Mouse (Mus musculus): ENCODE data around the gene Snd1.

Gene Snd1

DNA sequence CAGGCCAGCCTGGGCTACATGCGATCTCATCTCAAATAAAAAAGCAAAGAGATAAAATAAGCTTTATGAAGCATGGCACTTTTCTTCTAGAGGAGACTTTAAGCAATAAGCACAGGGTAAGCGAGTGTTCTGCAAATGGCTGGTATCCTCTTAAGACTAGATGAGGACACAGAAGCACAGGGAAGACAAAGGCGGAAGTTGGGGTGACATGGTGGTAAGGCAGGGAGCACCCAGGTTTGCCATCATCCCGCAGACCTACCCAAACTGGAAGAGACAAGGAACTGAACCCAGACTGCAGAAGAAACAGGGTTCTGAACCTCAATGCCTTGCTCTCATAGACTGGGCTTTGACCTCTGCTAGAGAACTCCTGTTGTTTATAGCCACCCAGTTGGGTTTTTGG lies 119.8 kb downstream of the Snd1 start:
- DNase-seq (ENCODE audit: low read depth, low spot score) = no peak

DNA sequence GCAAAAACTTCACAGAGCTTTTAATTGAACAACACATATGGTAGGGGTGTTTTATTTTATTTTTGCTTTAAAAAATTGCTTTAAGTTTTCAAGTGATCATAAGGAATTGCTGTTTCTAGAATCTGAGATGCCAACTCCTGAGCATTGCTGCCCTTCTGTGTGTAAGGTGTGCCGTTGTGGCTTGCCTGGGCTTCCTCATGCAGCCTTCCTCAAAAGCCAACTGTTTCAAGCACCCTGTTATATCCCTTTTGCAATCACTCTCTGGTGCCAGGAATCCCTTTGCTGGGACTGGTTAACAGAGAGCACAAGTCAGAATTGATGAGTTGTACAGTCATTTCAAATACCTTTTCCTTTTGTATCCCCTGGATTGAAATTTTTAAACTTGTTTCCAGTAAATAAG lies 120.3 kb downstream of the Snd1 start:
- no peak for DNase-seq (ENCODE audit: low read depth, low spot score)

DNA sequence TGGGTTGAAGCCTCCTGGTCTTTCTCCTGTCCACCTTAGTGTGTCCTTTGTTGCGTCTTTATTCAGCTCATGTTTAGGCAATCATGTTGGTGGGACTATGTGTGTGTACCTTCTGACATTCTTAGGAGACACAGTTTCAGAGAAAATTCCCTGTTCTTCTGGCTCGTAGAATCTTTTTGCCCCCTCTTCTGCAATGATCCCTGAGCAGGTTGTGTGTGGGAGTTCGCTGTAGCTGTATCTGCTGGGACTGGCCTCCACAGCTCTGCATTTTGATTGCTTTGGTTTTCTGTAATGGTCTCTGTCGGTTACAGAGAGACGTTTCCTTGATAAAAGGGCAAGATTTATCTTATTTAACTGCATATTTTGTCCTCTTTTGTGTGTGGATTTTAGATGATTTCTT lies 122.3 kb downstream of the Snd1 start:
- no peak for DNase-seq (ENCODE audit: low read depth, low spot score)

DNA sequence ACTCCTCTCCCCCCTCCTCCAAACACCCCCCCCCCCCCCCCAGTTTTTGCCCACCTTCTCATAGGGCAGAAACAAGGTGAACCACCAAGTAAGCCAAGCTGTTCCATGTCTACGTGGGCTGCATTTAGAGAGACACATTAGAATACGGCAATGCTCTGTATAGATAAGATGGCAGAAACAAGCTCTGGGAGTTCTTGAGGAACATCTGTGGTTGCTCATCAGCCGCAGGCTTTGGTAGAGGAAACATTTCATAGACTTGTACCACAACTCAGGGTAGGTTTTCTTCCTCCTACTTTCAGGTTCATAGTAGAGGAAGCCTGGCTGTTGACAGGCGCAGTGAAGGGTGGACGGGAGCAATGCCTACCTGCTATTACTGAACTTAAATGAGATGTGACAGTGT lies 124.2 kb downstream of the Snd1 start:
- DNase-seq (ENCODE audit: low read depth, low spot score) = no peak

DNA sequence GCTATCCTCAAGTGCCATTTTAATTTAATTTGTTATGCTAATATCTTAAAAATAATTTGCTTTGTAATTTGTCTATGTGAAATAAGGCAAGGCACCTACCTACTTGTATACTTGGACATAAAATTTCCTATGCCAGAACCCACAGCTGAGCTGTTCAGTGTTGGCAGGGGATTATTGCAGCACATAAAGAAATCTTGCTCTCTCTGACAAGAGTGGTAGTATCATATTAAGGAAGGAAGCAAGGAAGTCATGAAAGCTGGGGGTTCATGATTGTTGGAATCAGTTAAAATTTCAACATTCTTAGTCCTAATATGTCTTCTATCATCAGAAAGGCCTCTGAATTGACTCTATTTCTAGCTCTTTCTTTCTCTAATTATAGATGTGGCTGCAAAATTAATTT lies 125.5 kb downstream of the Snd1 start:
- no peak for DNase-seq (ENCODE audit: low read depth, low spot score)

DNA sequence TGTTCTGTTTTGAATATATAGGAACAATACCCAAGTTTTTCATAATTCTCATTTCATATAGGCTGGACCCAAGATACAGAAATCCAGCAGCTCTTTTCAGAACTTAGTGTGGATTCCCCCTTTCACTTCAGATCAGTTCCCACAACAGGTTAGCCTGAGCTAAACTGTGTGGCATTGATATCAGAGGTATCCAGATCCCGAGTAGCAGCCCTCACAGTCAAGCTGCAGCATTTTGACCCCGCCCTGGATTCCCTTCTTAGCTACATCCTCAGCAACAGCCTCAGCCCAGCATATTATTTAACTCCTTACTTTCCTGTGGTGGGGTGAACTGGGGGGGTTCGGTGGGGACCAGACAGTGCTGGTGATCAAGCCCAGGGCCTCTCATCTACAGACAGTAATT lies 128.5 kb downstream of the Snd1 start:
- no peak for DNase-seq (ENCODE audit: low read depth, low spot score)

DNA sequence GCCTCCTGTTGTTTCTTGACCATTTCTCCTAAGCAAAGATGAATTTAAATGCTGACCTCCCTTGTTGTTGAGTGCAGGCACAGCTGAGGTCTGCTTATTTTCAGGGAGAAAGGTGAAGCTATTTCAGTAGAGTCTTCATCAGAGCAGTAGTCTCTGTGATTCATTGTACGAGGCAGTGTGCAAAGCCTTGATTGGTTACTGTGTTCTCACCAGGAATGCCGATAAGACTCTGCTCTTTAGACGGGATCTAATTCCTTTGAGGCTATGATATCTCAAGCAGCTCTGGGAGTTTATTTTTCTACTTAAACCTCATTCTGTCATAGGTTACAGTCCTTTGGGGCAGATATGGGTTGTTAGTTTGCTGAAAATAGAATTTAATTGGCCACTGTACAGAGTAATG lies 128.9 kb downstream of the Snd1 start:
- no peak for DNase-seq (ENCODE audit: low read depth, low spot score)

DNA sequence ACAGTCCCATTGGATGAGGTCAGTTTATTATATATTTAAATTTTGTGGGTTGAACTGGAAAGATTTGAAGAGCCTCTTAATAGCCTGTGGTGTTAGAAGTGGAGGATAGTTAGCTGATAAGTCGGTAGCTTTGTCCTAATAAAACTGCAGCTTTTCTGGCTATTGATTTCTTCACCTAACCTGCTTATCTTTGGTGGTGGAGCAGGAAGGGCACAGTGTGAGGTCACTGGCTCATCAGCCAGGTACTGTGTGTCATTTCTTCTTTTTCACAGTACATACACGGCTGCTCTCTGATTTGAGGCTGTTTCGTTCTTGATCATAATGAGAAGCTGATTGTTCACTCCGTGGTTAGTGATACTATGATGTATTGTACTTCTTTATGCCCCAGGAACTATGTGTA lies 134.4 kb downstream of the Snd1 start:
- peak; percentile 67 for DNase-seq (ENCODE audit: low read depth, low spot score)

DNA sequence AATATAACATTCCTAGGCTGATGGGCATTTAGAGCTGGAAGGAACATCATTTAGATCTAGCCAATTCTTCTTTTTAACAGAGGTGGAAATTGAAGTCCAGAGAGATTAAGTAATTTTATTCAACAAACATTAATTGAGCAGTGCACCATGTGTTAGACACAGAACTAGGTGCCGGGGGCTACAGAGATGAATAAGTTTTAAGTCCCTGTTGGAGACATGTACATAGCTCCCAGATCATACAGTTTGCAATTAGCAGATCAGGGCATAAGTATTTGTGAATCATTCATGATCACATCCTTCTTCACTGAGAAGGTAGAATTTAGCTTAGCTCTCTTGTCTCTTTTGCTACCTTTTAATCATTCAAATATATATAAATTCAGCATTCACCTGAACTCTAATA lies 135.2 kb downstream of the Snd1 start:
- DNase-seq (ENCODE audit: low read depth, low spot score) = no peak

DNA sequence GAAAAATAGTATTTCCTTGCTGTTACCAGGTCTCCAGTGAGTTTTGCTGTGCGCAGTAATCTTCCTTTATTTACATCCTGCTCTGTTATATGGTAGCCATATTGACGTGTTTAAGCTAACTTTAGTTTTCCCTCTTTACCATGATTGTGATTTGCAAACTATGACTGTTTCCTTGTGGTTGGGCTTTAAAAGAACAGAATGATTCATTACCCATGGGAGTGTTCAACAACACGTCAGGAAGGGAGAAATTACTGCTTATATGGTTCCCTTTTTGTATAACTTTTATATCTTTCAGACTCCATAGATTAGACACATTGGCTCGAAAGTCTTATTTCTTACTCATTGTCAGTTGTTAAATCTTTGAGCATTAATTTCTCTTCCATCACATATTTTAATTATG lies 138.5 kb downstream of the Snd1 start:
- DNase-seq (ENCODE audit: low read depth, low spot score) = no peak

DNA sequence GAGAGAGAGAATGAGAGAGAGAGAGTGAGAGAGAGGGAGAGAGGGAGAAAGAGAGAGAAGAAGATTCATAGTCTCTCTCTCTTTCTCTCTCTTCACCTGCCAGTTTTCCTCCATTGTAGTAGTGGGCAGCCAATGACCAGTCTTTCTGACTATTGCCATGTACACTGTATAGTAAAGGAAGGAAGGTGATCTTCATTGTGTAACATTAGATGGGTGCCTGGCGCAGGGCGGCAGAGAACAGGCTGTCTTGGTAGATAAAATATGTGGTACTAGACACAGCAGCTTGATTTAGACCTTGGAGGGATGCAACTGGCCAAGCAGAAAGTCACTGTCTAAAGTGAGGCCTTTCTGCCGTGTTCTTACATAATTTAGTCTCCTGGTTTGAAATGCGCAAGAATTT lies 139.9 kb downstream of the Snd1 start:
- no peak for DNase-seq (ENCODE audit: low read depth, low spot score)

DNA sequence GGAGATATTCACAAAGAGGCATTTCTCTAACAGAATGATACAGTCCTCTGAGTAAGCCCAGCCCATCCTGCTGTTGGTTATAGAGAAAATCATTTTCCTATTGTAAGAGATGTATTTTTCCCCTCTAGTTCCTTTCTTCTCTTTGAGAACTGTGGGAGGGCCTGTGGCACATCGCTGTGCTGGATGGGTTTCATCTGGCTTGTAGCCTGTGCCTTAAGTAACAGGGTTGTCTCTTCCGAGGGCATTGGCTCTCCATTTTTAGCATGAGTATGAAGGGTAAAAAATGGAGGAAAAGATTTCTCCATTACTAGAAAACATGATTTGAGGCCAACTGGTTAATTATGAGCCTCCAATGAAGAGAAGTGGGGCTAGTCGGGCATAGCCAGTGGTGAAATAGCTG lies 140.5 kb downstream of the Snd1 start:
- no peak for DNase-seq (ENCODE audit: low read depth, low spot score)

DNA sequence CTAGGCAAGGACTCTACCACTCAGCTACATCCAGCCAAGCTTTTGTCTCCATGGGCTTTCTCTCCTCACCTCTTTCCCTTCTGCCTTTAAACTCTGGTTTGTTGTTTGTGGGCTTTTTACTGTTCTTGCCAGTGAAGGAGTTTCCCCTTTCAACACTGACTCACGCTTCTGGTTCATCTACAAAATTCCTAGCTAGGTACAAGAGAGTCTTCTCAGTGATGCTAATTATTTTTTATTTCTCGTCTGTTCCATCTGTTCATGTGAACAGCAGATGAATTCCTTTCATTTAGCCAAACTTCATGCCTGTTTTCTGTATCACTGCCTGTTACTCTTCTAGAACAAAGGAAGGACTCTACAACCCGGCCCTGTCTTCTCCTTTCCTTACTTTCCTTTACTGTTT lies 141.0 kb downstream of the Snd1 start:
- no peak for DNase-seq (ENCODE audit: low read depth, low spot score)

DNA sequence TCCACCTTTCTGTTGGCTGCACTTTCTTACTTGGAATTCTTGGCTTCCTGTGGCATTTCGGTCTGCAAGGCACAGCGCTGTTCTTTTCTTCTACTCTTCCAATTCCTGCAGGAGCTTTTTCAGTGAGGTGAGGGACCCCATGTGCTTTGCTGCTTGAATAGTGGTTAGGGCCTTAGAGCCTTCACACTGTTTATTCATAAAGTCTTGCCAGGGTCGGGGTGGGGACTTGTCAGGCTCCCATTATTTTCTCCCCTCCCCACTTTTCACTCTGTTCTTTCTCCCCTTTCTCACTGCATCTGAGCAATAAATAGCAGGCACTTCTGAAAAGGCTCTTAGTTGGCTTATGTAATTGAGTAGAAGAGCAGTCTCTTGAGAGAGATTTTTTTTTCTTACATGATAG lies 143.4 kb downstream of the Snd1 start:
- DNase-seq (ENCODE audit: low read depth, low spot score) = no peak

DNA sequence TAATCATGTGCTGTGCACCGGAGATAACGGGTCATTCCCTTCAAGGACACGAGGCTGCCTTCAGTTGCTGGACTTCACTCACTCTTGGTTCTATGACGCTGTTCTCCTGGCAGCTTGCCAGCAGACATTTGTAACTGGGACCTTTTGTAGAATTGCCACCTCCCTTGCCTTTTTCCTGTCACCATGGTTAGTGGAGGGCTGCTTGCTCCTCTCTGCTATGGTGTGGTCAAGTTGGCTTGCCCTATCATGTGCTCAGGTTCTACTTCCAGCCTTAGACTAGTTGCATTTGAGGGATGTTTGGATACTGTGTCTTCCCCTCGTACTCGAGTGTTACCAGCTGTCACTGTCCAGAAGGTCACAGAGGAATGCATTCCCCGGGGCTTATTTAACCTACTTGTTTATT lies 143.8 kb downstream of the Snd1 start:
- DNase-seq (ENCODE audit: low read depth, low spot score) = no peak

DNA sequence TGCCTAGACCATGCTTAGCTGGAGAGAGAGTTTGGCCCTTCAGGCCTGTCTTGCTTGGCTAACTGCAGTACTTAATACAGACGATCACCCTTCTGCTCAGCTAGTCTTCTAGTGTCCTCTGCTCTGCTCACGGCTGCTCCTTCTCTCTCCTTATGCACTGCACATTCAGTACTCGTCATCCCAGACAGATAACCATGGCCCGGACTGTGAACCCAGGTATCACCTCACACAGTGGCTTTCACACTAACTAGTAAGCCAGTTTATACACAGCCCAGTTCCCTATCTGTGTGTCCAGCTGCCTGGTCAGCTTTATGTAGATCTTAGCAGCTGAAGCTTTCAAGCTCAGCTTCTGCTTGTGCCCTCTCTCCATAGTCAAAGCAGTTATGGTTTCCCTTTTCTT lies 146.5 kb downstream of the Snd1 start:
- no peak for DNase-seq (ENCODE audit: low read depth, low spot score)

DNA sequence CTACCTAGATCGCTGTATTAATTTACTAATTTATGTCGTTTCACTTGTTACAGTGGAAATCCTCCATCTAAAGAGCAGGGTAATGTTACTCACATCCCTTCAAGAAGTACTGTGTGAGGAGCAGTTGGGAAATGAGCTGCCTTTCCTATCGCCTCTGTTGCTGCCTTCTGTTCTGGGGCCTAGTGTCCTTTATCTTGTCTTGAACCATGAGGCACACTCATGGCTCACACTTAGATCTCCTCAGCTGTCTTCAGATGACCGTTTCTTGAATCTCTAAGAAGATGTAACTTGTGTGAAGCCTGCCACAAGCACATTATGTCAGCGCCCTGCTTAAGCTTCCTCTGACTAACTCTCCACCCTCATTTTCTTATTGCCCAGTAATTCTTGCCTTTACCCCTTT lies 147.0 kb downstream of the Snd1 start:
- no peak for DNase-seq (ENCODE audit: low read depth, low spot score)

DNA sequence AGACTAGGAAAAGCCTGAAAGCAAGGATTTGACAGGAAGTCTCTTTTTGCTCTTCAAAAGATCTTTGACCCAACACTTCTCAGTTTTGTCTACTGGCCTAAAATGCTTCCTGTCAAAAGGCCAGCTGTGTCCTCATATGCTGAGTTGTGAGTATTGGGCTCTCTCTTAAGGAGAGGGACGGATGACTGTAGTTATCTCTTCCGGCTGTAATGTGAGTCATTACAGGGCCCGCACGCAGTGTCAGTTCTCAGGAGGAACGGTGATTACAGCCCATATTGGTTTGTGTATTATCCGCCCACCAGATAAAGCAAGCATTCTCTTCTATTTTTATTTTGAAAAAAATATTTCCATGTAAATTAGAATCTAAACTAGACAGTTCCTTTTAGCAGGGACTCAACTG lies 147.6 kb downstream of the Snd1 start:
- no peak for DNase-seq (ENCODE audit: low read depth, low spot score)

DNA sequence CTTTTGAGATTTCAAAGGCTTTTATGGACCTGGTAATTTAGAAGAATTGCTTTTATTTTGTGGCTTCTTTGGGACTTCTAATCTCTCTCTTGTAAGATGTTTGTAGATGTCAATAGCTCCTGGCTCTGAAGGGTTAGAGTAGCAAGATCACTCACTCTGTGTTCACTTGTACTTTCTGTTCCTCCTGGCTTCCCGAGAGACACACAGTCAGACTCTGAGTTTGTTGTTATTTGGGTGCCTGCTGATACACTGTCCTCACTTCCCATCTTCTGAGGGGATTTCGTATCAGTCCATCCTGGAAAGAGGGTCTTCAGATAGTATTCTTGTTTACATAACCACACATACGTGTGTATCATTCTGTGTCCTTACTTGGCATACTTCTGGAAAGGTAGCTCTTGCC lies 148.0 kb downstream of the Snd1 start:
- peak; percentile 60 for DNase-seq (ENCODE audit: low read depth, low spot score)

DNA sequence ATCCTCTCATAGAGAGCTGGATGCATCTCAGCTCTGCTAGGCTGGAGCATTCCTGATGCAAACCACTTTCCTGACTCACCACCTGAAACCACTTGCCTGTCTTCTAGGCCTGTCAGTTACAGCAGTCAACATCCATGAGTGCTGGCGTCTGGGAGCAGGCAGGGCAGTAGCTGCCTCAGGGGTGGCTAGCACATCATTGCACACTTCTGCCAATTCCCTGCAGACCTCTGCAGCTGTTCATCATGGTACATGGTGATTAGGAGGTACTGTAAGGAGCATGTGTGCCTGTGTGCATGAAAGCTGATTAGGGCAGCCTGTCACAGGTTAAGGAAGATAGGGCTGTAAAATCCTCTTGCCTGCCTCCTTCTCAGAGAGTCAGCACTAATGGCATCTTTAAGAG lies 153.5 kb downstream of the Snd1 start:
- DNase-seq (ENCODE audit: low read depth, low spot score) = no peak

DNA sequence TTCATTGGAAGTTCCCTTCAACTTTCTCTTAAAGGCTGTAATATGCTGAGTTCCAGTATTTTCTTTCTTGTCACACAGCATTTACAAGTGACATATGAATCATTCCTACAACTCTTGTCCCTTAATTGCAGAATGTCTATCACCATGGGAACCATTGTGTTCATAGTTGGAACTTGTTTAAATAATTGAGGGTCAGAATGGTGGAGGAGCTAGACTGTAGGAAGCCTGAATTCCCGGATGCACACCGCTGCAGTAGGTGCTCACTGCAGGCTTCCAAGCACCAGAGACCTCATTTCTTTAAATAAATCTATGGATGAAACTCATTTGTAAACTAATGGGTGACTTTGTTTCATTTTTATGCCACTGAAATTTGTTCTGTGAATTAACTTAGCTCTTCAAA lies 154.9 kb downstream of the Snd1 start:
- DNase-seq (ENCODE audit: low read depth, low spot score) = no peak

DNA sequence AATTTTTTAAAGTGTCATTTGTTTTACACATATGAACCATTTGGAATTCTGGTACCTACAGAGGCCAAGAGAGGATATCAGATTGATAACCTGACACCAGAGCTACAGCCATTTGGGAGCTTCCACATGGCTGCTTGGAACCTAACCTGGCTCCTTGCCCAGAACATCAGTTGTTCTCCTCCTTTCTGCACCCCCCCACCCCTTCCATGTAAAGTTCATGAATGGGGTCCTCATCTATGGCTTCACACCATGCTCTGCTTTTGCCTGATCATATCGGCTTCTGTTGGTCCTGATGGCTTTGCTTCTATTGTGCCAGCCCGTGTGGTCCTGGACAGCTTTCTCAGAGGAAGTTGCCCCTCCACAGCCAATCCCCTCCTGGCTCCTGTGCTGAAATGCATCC lies 156.0 kb downstream of the Snd1 start:
- DNase-seq (ENCODE audit: low read depth, low spot score) = no peak

DNA sequence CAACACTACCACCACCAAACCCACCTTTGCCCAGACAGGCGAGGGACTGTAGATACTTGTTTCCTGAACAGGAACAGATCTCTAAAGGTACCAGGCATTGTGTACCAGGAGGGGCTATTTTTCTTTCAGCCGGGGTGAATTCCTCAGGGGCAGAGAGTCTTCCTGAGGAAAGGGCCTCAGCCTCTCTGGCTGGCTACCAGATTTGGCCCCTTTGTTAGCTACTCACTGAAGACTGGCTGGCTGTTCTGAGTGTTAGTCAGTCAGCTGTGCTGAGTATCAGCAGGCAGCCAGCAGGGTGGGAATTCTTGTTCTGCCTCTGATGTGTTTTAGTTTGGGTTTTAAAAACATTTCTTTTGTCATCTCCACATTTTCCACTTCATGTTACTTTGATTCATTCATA lies 158.2 kb downstream of the Snd1 start:
- DNase-seq (ENCODE audit: low read depth, low spot score) = no peak

DNA sequence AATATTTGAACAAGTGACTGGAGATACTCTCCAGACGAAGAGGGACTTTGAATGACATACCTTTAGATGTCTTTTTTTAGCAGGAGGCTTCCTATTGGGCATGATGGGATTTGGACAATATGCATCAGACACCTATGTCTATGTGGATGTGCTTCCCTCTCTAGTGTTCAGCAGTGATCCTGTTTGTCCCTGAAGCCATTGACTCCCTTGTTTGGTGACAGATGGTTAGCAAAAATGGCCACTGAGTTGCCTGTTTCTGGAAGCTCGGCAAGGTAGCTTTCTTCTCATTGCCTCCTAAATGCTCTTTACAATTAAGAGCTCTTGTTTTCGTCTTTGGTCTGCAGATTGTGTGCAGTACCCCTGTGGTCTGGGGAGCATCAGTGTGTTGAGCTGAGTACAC lies 158.7 kb downstream of the Snd1 start:
- no peak for DNase-seq (ENCODE audit: low read depth, low spot score)

DNA sequence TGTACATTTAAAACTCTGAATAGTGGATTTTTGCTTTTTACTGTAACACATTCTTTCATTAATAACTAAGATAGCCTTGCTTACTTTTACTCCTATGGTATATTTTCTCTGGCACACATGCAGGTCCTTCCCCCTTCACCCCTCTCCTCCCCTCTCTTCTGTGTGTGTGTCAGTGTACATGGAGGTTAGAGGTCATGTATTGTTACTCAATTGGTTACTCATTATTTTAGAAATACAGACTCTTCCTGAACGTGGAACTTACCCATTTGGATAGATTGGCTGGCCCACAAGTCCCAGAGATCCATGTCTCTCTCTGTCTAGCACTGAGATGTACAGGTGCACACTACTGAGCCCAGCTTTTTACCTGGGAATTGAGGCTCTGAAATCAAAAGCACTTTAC lies 160.2 kb downstream of the Snd1 start:
- DNase-seq (ENCODE audit: low read depth, low spot score) = no peak
